Mouse (Mus musculus) myocyte (in vitro differentiated cells): ENCODE data around the gene Anks4b. TPM values are rescaled to one million over a fixed set of nuclear protein-coding genes. Genes with fewer than 3 reads are reported as not detected.

Experiments
- H3K27me3 ChIP-seq: one replicate; pipeline ENCODE4 v1.6.1; 2011; ENCODE audit not compliant: control insufficient read depth, insufficient read depth, insufficient read length
- H3K36me3 ChIP-seq: one replicate; pipeline ENCODE4 v1.6.1; 2011; ENCODE audit not compliant: control insufficient read depth, insufficient read depth
- H3K4me2 ChIP-seq: one replicate; pipeline ENCODE4 v1.6.1; 2011; ENCODE audit warnings: low read depth, control low read depth
- H3K4me3 ChIP-seq: one replicate; pipeline ENCODE4 v1.5.1; 2011; ENCODE audit warnings: mild to moderate bottlenecking, control low read depth, moderate library complexity
- H3K79me2 ChIP-seq: one replicate; pipeline ENCODE4 v1.6.1; 2011; ENCODE audit not compliant: control insufficient read depth, insufficient read depth
- H3ac ChIP-seq: one replicate; pipeline ENCODE4 v1.6.1; 2011; ENCODE audit not compliant: control insufficient read depth, insufficient read length
- CEBPB ChIP-seq: IDR thresholded peaks from 2 replicates; pipeline ENCODE4 v1.6.1; 2011; ENCODE audit warnings: mild to moderate bottlenecking, moderate library complexity; ENCODE audit not compliant: poor library complexity, insufficient read depth, severe bottlenecking
- E2F4 ChIP-seq: IDR thresholded peaks from one replicate; pipeline ENCODE4 v1.6.1; 2011; ENCODE audit warnings: mild to moderate bottlenecking, control low read depth, moderate library complexity; ENCODE audit not compliant: insufficient read depth
- MAX ChIP-seq: IDR thresholded peaks from one replicate; pipeline ENCODE4 v1.6.1; 2011; ENCODE audit warnings: low read depth, mild to moderate bottlenecking, control low read depth
- MYOD1 ChIP-seq, 3 experiments: IDR thresholded peaks; one replicate each; pipeline ENCODE4 v1.6.1; 2011; ENCODE audit warnings: control low read depth in 2 of 3, low read depth in 2 of 3, mild to moderate bottlenecking in 2 of 3, moderate library complexity in 1 of 3; ENCODE audit not compliant: insufficient read length in 2 of 3, control insufficient read depth in 1 of 3
- MYOG ChIP-seq, 3 experiments: IDR thresholded peaks; one replicate each; pipeline ENCODE4 v1.6.1; 2011; ENCODE audit warnings: control low read depth in 2 of 3, low read depth in 2 of 3, mild to moderate bottlenecking in 2 of 3; ENCODE audit not compliant: insufficient read length in 2 of 3, control insufficient read depth in 1 of 3, insufficient read depth in 1 of 3
- POLR2A ChIP-seq: IDR thresholded peaks from one replicate; pipeline ENCODE4 v1.6.1; 2011; ENCODE audit warnings: low read depth, mild to moderate bottlenecking, control low read depth, moderate library complexity; ENCODE audit not compliant: insufficient read length
- POLR2AphosphoS2 ChIP-seq: IDR thresholded peaks from one replicate; pipeline ENCODE4 v1.6.1; 2011; ENCODE audit warnings: low read depth, control low read depth; ENCODE audit not compliant: insufficient read length
- REST ChIP-seq: IDR thresholded peaks from one replicate; pipeline ENCODE4 v1.6.1; 2011; ENCODE audit warnings: mild to moderate bottlenecking, control low read depth, moderate library complexity; ENCODE audit not compliant: insufficient read depth, insufficient read length
- SRF ChIP-seq: IDR thresholded peaks from one replicate; pipeline ENCODE4 v1.6.1; 2011; ENCODE audit warnings: low read depth; ENCODE audit not compliant: control insufficient read depth, insufficient read length
- TCF12 ChIP-seq: IDR thresholded peaks from one replicate; pipeline ENCODE4 v1.6.1; 2011; ENCODE audit warnings: mild to moderate bottlenecking, control low read depth; ENCODE audit not compliant: poor library complexity, insufficient read depth, severe bottlenecking
- TCF3 ChIP-seq: IDR thresholded peaks from one replicate; pipeline ENCODE4 v1.6.1; 2011; ENCODE audit warnings: low read depth, control low read depth; ENCODE audit not compliant: insufficient read length
- USF1 ChIP-seq: IDR thresholded peaks from one replicate; pipeline ENCODE4 v1.6.1; 2011; ENCODE audit warnings: low read depth, mild to moderate bottlenecking, control low read depth, moderate library complexity
- polyA plus RNA-seq: library from polyadenylated mRNA; unstranded; fragments of >200 nt; fragmentation: generic; extraction: Trizol; gene quantifications from one replicate; pipeline ENCODE4 v1.2.1, GENCODE M21; 2012; ENCODE audit warnings: missing spikeins

Gene Anks4b
- polyA plus RNA-seq, 1 experiment: not detected

DNA sequence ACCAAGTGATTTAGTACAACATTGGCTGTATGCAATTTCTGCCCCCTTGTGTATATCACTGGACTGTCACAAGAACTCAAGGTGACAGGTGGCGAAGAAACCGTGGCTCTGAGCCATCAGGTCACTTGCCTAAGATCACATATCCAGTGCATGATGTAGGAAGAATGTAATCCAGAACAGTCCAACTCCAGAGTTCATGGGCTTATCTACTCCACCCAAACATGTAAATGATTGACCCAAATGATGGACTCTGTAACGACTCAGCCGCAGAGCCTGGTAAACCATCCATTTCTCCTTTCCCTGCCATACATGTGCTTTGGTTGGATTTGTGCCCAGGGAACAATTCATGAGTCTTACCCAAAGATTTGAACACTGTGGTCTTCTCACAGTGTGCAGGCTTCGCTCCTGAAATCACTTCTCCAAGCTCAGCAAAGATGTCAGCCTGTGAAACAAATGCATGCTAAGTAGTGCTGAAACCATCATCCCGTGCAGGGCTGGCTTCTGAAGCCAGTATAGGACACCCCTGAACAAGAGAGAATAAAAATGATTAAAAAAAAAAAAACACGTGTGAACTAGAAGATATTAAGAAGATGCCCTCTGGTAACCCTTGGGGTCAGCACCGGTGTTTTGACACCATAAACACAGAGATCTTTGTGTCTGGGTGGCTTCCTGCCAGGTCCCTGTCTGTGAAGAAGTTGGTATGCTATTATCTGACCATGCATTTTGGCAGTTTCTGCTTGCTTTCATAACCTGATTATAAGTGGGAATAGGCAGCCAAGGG is 15.9 kb downstream of the Anks4b start:
- TF ChIP-seq TCF12 (no peak), MYOD1 (IDR thresholded peaks at IDR 0.05; ENCODE audit: control insufficient read depth in 1 of 3, insufficient read length in 2 of 3, low read depth in 2 of 3) (no peak), POLR2AphosphoS2 (no peak), USF1 (no peak), REST (no peak)
- H3K27me3 ChIP-seq: no peaks in the 10 kb centered on the region
- no peak overlapping the region for H3K4me2 ChIP-seq

DNA sequence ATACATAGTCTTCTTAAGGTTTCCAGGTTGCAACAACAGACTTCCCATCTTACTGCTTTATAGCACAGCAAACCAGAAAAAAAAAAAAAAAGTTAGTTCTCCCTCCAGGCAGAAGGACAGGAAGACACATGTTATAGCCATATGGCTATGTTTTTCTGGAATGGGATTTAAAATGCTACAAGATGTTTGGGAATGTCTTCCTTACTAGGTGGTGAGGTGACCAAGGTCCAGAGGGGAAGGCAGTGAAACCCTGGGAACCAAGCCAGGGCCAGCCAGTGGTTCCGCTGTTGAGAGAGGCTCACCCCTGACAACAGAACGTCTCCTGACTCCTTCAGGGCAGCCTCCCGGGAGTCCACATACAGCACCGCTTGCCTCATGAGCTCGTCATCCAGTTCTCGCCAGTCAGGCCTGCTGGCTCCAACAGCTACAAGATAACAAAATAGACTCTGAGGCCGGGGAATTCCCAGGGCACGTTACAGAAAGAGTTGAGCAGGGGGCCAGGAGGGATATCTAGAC is 16.6 kb downstream of the Anks4b start:
- no peak overlapping the region for H3K4me2 ChIP-seq

More for the DNA sequence above, 15.9 kb downstream of the Anks4b start:
- Histone ChIP-seq H3K4me3 (no peak overlapping the region), H3ac (no peak overlapping the region), H3K79me2 (no peaks in the 10 kb centered on the region), H3K36me3 (no peaks in the 10 kb centered on the region)

DNA sequence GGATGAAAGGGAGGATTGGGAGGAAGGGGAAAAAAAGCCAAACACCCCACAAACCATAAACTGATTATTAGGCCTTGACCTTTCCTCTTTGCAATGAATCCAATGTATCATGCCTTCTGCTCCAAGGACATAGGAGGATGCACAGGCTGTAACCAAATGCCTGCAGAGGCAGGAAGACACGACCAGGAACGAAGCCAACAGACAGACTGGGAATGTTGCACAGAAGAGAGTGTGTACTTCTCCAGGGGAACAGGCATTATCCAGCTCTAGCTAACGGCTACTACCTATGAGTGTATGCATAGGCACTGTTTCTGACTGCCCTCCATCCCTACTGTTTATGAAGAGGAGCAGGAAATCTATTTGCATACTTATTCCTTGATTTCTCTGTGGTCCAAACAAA is 18.5 kb downstream of the Anks4b start:
- no peak overlapping the region for H3ac ChIP-seq

More for the DNA sequence above, 16.6 kb downstream of the Anks4b start:
- Histone ChIP-seq H3K27me3 (no peaks in the 10 kb centered on the region), H3K36me3 (no peaks in the 10 kb centered on the region), H3ac (no peak overlapping the region), H3K79me2 (no peaks in the 10 kb centered on the region), H3K4me3 (no peak overlapping the region)
- TF ChIP-seq MAX (no peak), MYOG (IDR thresholded peaks at IDR 0.05; ENCODE audit: control insufficient read depth in 1 of 3, insufficient read depth in 1 of 3, insufficient read length in 2 of 3, low read depth in 2 of 3) (no peak), MYOD1 (IDR thresholded peaks at IDR 0.05; ENCODE audit: control insufficient read depth in 1 of 3, insufficient read length in 2 of 3, low read depth in 2 of 3) (no peak), USF1 (no peak), E2F4 (no peak), POLR2AphosphoS2 (no peak), POLR2A (no peak)

DNA sequence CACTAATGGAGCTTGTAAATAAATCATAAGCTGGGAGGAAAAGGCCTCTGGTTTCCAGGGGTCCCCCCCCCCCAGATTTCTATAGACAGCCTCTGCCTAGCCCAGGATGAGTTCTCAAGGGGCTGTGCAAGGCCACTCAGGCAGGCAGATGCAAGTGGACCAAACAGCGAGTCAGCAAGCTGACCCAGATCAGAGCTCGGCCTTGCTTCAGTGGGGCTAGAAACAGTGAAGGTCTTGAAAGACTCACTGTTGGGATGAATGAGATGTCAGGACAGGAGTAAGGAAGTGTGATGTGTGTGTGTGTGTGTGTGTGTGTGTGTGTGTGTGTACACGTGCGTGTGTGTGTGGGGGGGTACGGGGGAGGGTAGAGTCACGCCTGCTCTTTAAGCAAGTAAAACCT is 19.2 kb downstream of the Anks4b start:
- Histone ChIP-seq H3K27me3 (no peaks in the 10 kb centered on the region), H3ac (no peak overlapping the region), H3K4me3 (no peak overlapping the region), H3K79me2 (no peaks in the 10 kb centered on the region), H3K36me3 (no peaks in the 10 kb centered on the region), H3K4me2 (no peak overlapping the region)
- no peak for TF ChIP-seq MYOD1 (IDR thresholded peaks at IDR 0.05; ENCODE audit: control insufficient read depth in 1 of 3, insufficient read length in 2 of 3, low read depth in 2 of 3)

More for the DNA sequence above, 18.5 kb downstream of the Anks4b start:
- Histone ChIP-seq H3K79me2 (no peaks in the 10 kb centered on the region), H3K4me2 (no peak overlapping the region), H3K36me3 (no peaks in the 10 kb centered on the region), H3K27me3 (no peaks in the 10 kb centered on the region), H3K4me3 (no peak overlapping the region)
- TF ChIP-seq E2F4: no peak
- TF ChIP-seq USF1: no peak
- no peak for TF ChIP-seq TCF12

DNA sequence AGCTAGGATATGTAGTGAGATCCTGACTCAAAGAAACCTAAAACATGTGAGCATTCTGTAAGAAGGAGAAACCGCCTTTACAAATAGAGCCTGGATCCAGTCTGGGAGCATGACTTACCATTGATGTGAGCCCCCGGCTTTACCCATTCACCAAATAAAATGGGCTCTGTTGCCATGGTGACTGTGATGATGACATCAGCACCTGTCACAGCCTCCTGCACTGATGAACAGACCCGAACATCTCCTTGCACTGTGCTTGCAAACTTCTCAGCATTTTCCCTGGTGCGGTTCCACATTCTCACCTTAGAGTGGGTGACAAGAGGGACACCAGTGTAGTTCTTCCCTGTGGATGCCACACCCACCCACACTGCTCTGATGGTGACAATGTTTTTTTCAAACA is 21.5 kb downstream of the Anks4b start:
- H3K27me3 ChIP-seq: no peaks in the 10 kb centered on the region
- no peak overlapping the region for H3K4me2 ChIP-seq
- H3ac ChIP-seq: no peak overlapping the region
- TF ChIP-seq SRF (no peak), MAX (no peak), REST (no peak), USF1 (no peak), MYOD1 (IDR thresholded peaks at IDR 0.05; ENCODE audit: control insufficient read depth in 1 of 3, insufficient read length in 2 of 3, low read depth in 2 of 3) (no peak)
- H3K4me3 ChIP-seq: no peak overlapping the region
- H3K79me2 ChIP-seq: no peaks in the 10 kb centered on the region
- no peaks in the 10 kb centered on the region for H3K36me3 ChIP-seq

DNA sequence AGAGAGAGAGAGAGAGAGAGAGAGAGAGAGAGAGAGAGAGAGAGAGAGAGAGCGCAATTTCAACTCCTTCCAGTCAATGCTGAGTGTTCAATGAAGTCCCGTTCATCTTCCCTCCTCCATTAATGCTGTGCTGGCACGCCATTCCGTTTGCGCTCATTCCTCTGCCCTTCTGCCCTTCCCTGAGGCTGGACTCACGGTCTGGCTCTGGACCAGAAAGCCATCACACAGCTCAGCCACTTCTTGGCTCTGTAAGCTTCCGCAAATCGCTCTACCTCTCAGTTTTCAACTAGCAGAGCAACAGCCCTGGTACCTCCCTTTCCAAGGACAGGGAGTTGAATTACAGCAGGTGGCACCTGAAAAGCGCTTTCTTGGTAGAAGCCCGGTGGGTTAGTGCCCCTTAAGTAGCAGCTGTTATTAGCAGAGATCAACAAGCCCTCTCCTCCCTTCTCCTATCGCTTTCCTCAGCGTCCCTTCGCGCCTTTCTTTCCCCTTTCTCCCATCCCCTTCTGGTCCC is 27.6 kb downstream of the Anks4b start:
- H3K36me3 ChIP-seq: no peaks in the 10 kb centered on the region
- no peaks in the 10 kb centered on the region for H3K27me3 ChIP-seq
- peak overlapping the region; percentile 18 for H3K4me2 ChIP-seq
- no peak overlapping the region for H3ac ChIP-seq
- H3K79me2 ChIP-seq: no peaks in the 10 kb centered on the region
- peak overlapping the region; percentile 12 for H3K4me3 ChIP-seq
- TF ChIP-seq TCF12 (no peak), MYOD1 (IDR thresholded peaks at IDR 0.05; ENCODE audit: control insufficient read depth in 1 of 3, insufficient read length in 2 of 3, low read depth in 2 of 3) (no peak), POLR2AphosphoS2 (no peak), MYOG (IDR thresholded peaks at IDR 0.05; ENCODE audit: control insufficient read depth in 1 of 3, insufficient read depth in 1 of 3, insufficient read length in 2 of 3, low read depth in 2 of 3) (no peak), CEBPB (no peak), TCF3 (no peak), SRF (no peak), USF1 (no peak), REST (no peak), POLR2A (no peak), E2F4 (no peak), MAX (no peak)
